Mouse (Mus musculus) liver, embryonic 14.5 days (tissue): Measurements from ENCODE around the gene Smpd1. TPM values are rescaled to one million over a fixed set of nuclear protein-coding genes. Genes with fewer than 3 reads are reported as not detected.

Experiments
- ATAC-seq: fragments of 200-750 bp; cut with Nextera tagmentation; 2 replicates; pipeline ENCODE4 v1.8.0; 2017; ENCODE audit warnings: moderate number of reproducible peaks, mild to moderate bottlenecking, moderate library complexity; ENCODE audit not compliant: insufficient read depth
- DNase-seq, 3 experiments: peaks; one replicate each; pipeline ENCODE4 v3.0.0-alpha.2; 2012 to 2013; ENCODE audit warnings: low read depth in 3 of 3, low spot score in 3 of 3
- H3K27ac ChIP-seq: fragments of 300-500 bp; sonication (generic); 2 replicates; pipeline ENCODE4 v1.5.1; 2014; ENCODE audit warnings: moderate library complexity, mild to moderate bottlenecking, control low read depth, inconsistent platforms
- H3K27me3 ChIP-seq: fragments of 300-500 bp; sonication (generic); 2 replicates; pipeline ENCODE4 v1.6.1; 2014; ENCODE audit warnings: mild to moderate bottlenecking, low read length, moderate library complexity; ENCODE audit not compliant: control insufficient read depth, insufficient read depth
- H3K36me3 ChIP-seq: fragments of 300-500 bp; sonication (generic); replicated peaks from 2 replicates; pipeline ENCODE4 v1.6.1; 2014; ENCODE audit warnings: low read depth; ENCODE audit not compliant: control insufficient read depth, insufficient read depth
- H3K4me1 ChIP-seq, 2 experiments: fragments of 200-500 bp in 1 of 2; fragments of 300-500 bp in 1 of 2; sonication (generic) in 1 of 2; replicated peaks; 2 replicates each; pipeline ENCODE4 v1.6.1; 2012 to 2014; ENCODE audit warnings: antibody characterized with exemption in 1 of 2, inconsistent platforms in 1 of 2, low read length in 1 of 2; ENCODE audit not compliant: control insufficient read depth in 2 of 2, insufficient read depth in 2 of 2
- H3K4me2 ChIP-seq: fragments of 300-500 bp; sonication (generic); 2 replicates; pipeline ENCODE4 v1.6.1; 2014; ENCODE audit warnings: low read depth, mild to moderate bottlenecking, control low read depth, moderate library complexity
- H3K4me3 ChIP-seq, 2 experiments: fragments of 200-500 bp in 1 of 2; fragments of 300-500 bp in 1 of 2; sonication (generic) in 1 of 2; 2 replicates each; pipeline ENCODE4 v1.5.1; 2012 to 2014; ENCODE audit warnings: low read depth in 2 of 2, low read length in 2 of 2, mild to moderate bottlenecking in 2 of 2, control low read depth in 1 of 2, inconsistent platforms in 1 of 2, moderate library complexity in 1 of 2; ENCODE audit not compliant: insufficient read depth in 1 of 2
- H3K9ac ChIP-seq: fragments of 300-500 bp; sonication (generic); replicated peaks from 2 replicates; pipeline ENCODE4 v1.6.1; 2014; ENCODE audit warnings: mild to moderate bottlenecking, control low read depth, moderate library complexity
- H3K9me3 ChIP-seq: fragments of 300-500 bp; sonication (generic); 2 replicates; pipeline ENCODE4 v1.6.1; 2016; ENCODE audit warnings: low read length, mixed read lengths; ENCODE audit not compliant: control insufficient read depth
- CTCF ChIP-seq: IDR thresholded peaks from 2 replicates; pipeline ENCODE4 v1.5.1; 2016; ENCODE audit warnings: antibody characterized with exemption, low read depth, control low read depth
- EP300 ChIP-seq: IDR thresholded peaks from 2 replicates; pipeline ENCODE4 v1.6.1; 2016; ENCODE audit warnings: antibody characterized with exemption, low read depth
- WGBS: fragments of 180-500 bp; shearing (Covaris S2); extraction: QIAGEN DNeasy Blood & Tissue Kit; methylation state at CpG from one replicate; pipeline ENCODE4 v1.1.7; 2014; ENCODE audit not compliant: insufficient replicate concordance; 5-methylcytosine and 5-hydroxymethylcytosine counted together
- polyA plus RNA-seq, 2 experiments: library from polyadenylated mRNA; depleted of rRNA in 1 of 2; stranded (reverse) in 1 of 2; unstranded in 1 of 2; fragments of >200 nt; fragmentation: Nextera tagmentation in 1 of 2; extraction: Ambion mirVana in 1 of 2; gene quantifications; 2 replicates each; pipeline versions ENCODE4 v1.2.1 to v1.2.3; 2012 to 2014

The Smpd1 gene
- polyA plus RNA-seq, 2 experiments: 9.3 to 22.3 TPM

- no peaks in the 10 kb centered on the region for H3K36me3 ChIP-seq
- TF ChIP-seq EP300 (no peak), CTCF (no peak)
- H3K9ac ChIP-seq: no peak overlapping the region
- ATAC-seq: no peak
- H3K27me3 ChIP-seq: no peaks in the 10 kb centered on the region
- WGBS: 43% methylated on average over 6 of the region's 6 CpGs
- H3K4me2 ChIP-seq: no peak overlapping the region
- H3K9me3 ChIP-seq: no peaks in the 10 kb centered on the region
- H3K4me1 ChIP-seq: peaks cover 0 to 5% of the 10 kb centered on the region in 2 experiments; a peak in 3 of 4 replicates
- H3K27ac ChIP-seq: no peak overlapping the region
- H3K4me3 ChIP-seq: no peak overlapping the region
- DNase-seq: no peak
Observed at GRCm38 (mm10) chr7:105549035-105549434, 5.1 kb upstream of the Smpd1 start.

- H3K9me3 ChIP-seq: no peaks in the 10 kb centered on the region
- 35% methylated on average over 27 of the region's 27 CpGs for WGBS
- ATAC-seq (no peak), DNase-seq (peak in 1 of 3 experiments; percentile 3)
- peak overlapping the region; percentile 72 for H3K9ac ChIP-seq
- peak overlapping the region; percentile 80 for H3K4me2 ChIP-seq
- no peaks in the 10 kb centered on the region for H3K27me3 ChIP-seq
- H3K4me1 ChIP-seq: peaks cover 0 to 15% of the 10 kb centered on the region in 2 experiments; a peak in 3 of 4 replicates
- peaks cover 6% of the 10 kb centered on the region for H3K36me3 ChIP-seq
- H3K27ac ChIP-seq: no peak overlapping the region
- peak overlapping the region; percentile 61 to 71 for H3K4me3 ChIP-seq
- TF ChIP-seq CTCF: no peak
- no peak for TF ChIP-seq EP300
Observed at GRCm38 (mm10) chr7:105553456-105554211, 526 bp upstream of the Smpd1 start.

DNA sequence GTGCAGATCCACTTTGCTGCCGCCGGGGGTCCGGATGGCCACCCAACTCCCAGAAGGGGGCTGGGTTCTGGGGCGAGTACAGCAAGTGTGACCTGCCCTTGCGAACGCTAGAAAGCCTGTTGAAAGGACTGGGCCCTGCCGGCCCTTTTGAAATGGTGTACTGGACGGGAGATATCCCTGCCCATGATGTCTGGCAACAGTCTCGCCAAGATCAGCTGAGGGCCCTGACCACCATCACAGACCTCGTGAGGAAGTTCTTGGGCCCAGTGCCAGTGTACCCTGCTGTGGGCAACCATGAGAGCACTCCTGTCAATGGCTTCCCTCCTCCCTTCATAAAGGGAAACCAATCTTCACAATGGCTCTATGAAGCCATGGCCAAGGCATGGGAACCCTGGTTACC lies 1.4 kb downstream of the Smpd1 start:
- DNase-seq: no peak
- TF ChIP-seq CTCF: no peak
- no peak for TF ChIP-seq EP300
- H3K4me1 ChIP-seq: peaks cover 0 to 15% of the 10 kb centered on the region in 2 experiments; a peak in 3 of 4 replicates
- peak overlapping the region in 1 of 2 experiments; percentile 71; a peak in 1 of 4 replicates for H3K4me3 ChIP-seq
- H3K4me2 ChIP-seq: peak overlapping the region; percentile 80
- peak overlapping the region; percentile 72; the same call in 1 of the 2 replicates for H3K9ac ChIP-seq
- no peak overlapping the region for H3K27ac ChIP-seq
- no peaks in the 10 kb centered on the region for H3K27me3 ChIP-seq
- ATAC-seq: no peak
- no peaks in the 10 kb centered on the region for H3K9me3 ChIP-seq
- H3K36me3 ChIP-seq: peaks cover 6% of the 10 kb centered on the region
- 85% methylated on average over 10 of the region's 10 CpGs for whole genome bisulfite sequencing

DNA sequence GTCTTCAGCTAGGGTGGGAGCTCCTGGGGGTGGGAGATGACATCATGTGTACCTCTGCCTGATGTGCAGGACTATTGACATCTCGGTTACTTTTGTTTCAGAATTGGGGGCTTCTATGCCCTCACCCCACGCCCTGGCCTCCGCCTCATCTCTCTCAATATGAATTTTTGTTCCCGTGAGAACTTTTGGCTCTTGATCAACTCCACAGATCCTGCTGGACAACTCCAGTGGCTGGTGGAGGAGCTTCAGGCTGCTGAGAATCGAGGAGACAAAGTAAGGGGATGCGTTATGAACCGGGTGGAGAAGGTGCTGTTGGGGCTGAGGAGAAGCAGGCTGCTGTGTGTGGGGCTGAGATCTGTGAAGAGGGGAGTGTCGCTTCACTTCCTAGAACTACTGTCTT lies 2.2 kb downstream of the Smpd1 start:
- Histone ChIP-seq H3K27ac (no peak overlapping the region), H3K4me3 (no peak overlapping the region), H3K9ac (no peak overlapping the region), H3K36me3 (peaks cover 6% of the 10 kb centered on the region), H3K4me1 (peaks cover 0 to 15% of the 10 kb centered on the region in 2 experiments; a peak in 3 of 4 replicates), H3K9me3 (no peaks in the 10 kb centered on the region), H3K27me3 (no peaks in the 10 kb centered on the region), H3K4me2 (no peak overlapping the region)
- no peak for DNase-seq
- ATAC-seq: no peak
- no peak for TF ChIP-seq CTCF
- TF ChIP-seq EP300: no peak
- 73% methylated on average over 8 of the region's 8 CpGs for WGBS

DNA sequence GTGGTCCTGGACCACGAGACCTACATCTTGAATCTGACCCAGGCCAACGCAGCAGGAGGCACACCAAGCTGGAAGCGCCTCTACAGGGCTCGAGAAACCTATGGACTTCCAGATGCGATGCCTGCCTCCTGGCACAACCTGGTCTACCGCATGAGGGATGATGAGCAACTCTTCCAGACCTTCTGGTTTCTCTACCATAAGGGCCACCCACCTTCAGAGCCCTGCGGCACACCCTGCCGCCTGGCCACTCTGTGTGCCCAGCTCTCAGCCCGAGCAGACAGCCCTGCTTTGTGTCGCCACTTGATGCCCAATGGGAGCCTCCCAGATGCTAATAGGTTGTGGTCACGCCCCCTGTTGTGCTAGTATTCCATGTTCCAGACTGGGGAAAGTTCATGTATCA lies 3.5 kb downstream of the Smpd1 start:
- peaks cover 6% of the 10 kb centered on the region for H3K36me3 ChIP-seq
- H3K9ac ChIP-seq: no peak overlapping the region
- DNase-seq (no peak), ATAC-seq (no peak)
- H3K27me3 ChIP-seq: no peaks in the 10 kb centered on the region
- no peak overlapping the region for H3K27ac ChIP-seq
- H3K9me3 ChIP-seq: no peaks in the 10 kb centered on the region
- no peak overlapping the region for H3K4me2 ChIP-seq
- H3K4me3 ChIP-seq: no peak overlapping the region
- WGBS: 78% methylated on average over 11 of the region's 11 CpGs
- peaks cover 0 to 15% of the 10 kb centered on the region in 2 experiments; a peak in 3 of 4 replicates for H3K4me1 ChIP-seq
- TF ChIP-seq EP300 (no peak), CTCF (no peak)
